Mouse (Mus musculus) bone marrow, adult 2 months (tissue): ENCODE data around the gene Hnrnpab. TPM values are rescaled to one million over a fixed set of nuclear protein-coding genes. Genes with fewer than 3 reads are reported as not detected.
A peak's percentile ranks its signal among the peaks of the same experiment; 100 is the strongest.

ENCODE experiments used
- H3K27ac ChIP-seq: fragments of 200-500 bp; 2 replicates; pipeline ENCODE4 v1.5.1; 2012; ENCODE audit warnings: low read depth, mild to moderate bottlenecking, control low read depth, inconsistent platforms, low read length; ENCODE audit not compliant: control insufficient read depth, poor library complexity, insufficient read depth
- H3K4me1 ChIP-seq: fragments of 200-500 bp; 2 replicates; pipeline ENCODE4 v1.6.1; 2011; ENCODE audit warnings: low read length; ENCODE audit not compliant: control insufficient read depth, insufficient read depth
- H3K4me3 ChIP-seq: fragments of 200-500 bp; replicated peaks from 2 replicates; pipeline ENCODE3; 2011; ENCODE audit warnings: mild to moderate bottlenecking, low read depth, low read length, control low read depth; ENCODE audit not compliant: control insufficient read depth
- CTCF ChIP-seq: fragments of 200-500 bp; IDR thresholded peaks from 2 replicates; pipeline ENCODE4 v1.5.1; 2011; ENCODE audit warnings: low read length, control low read depth; ENCODE audit not compliant: control insufficient read depth, insufficient read depth
- POLR2A ChIP-seq: fragments of 200-500 bp; IDR thresholded peaks from 2 replicates; pipeline ENCODE4 v1.6.1; 2011; ENCODE audit warnings: low read depth, mild to moderate bottlenecking, control low read depth, low read length, borderline replicate concordance; ENCODE audit not compliant: control insufficient read depth
- WGBS: fragments of 180-500 bp; shearing (Covaris S2); methylation state at CpG from one replicate; pipeline ENCODE4 v1.1.7; 2018; 5-methylcytosine and 5-hydroxymethylcytosine counted together
- polyA plus RNA-seq: library from polyadenylated mRNA; stranded (reverse); fragments of >200 nt; gene quantifications from 2 replicates; pipeline ENCODE4 v1.2.4, GENCODE M21; 2011; ENCODE audit warnings: low replicate concordance; ENCODE audit not compliant: missing spikeins, insufficient read depth, insufficient read length

Hnrnpab gene
- polyA plus RNA-seq, 1 experiment, result 188 TPM

GRCm38 (mm10) chr11:51584057-51584430, 22.6 kb downstream of the Hnrnpab start:
- Histone ChIP-seq H3K4me3 (peak overlapping the region; percentile 82), H3K4me1 (peaks cover 6% of the 10 kb centered on the region; the same call in 1 of the 2 replicates), H3K27ac (peak overlapping the region; percentile 97)
- no peak for TF ChIP-seq POLR2A
- TF ChIP-seq CTCF, result no peak
- 7% methylated on average over 9 of the region's 9 CpGs for whole genome bisulfite sequencing

- Histone ChIP-seq H3K27ac (no peak overlapping the region), H3K4me3 (no peak overlapping the region), H3K4me1 (peaks cover 6% of the 10 kb centered on the region; the same call in 1 of the 2 replicates)
- TF ChIP-seq POLR2A (no peak), CTCF (peak; percentile 88)
- 22% methylated on average over 8 of the region's 8 CpGs for WGBS
Measured at GRCm38 (mm10) chr11:51582713-51583112, 23.9 kb downstream of the Hnrnpab start.

- 55% methylated on average over 4 of the region's 4 CpGs for WGBS
- Histone ChIP-seq H3K27ac (no peak overlapping the region; the same call in 1 of the 2 replicates), H3K4me1 (peaks cover 5% of the 10 kb centered on the region), H3K4me3 (no peak overlapping the region)
- TF ChIP-seq CTCF (no peak), POLR2A (no peak)
Measured at GRCm38 (mm10) chr11:51579024-51579423, 27.6 kb downstream of the Hnrnpab start.

GRCm38 (mm10) chr11:51577587-51577986, 29.1 kb downstream of the Hnrnpab start:
- no peak overlapping the region for H3K4me3 ChIP-seq
- TF ChIP-seq POLR2A (no peak), CTCF (no peak)
- 23% methylated on average over 7 of the region's 7 CpGs for WGBS
- H3K4me1 ChIP-seq, result peaks cover 4% of the 10 kb centered on the region
- peak overlapping the region; percentile 26; the same call in 1 of the 2 replicates for H3K27ac ChIP-seq

- Histone ChIP-seq H3K4me3 (no peak overlapping the region), H3K4me1 (peaks cover 4% of the 10 kb centered on the region), H3K27ac (no peak overlapping the region)
- 86% methylated on average over 4 of the region's 4 CpGs for WGBS
- TF ChIP-seq POLR2A (no peak), CTCF (no peak)
Measured at GRCm38 (mm10) chr11:51576454-51576853, 30.2 kb downstream of the Hnrnpab start.

GRCm38 (mm10) chr11:51568801-51569200, 37.8 kb downstream of the Hnrnpab start:
- H3K4me1 ChIP-seq, result no peaks in the 10 kb centered on the region
- H3K4me3 ChIP-seq, result no peak overlapping the region
- 90% methylated on average over 4 of the region's 4 CpGs for WGBS
- no peak overlapping the region for H3K27ac ChIP-seq
- no peak for TF ChIP-seq POLR2A
- no peak for TF ChIP-seq CTCF

GRCm38 (mm10) chr11:51565951-51566350, 40.7 kb downstream of the Hnrnpab start:
- no peak overlapping the region for H3K4me3 ChIP-seq
- H3K27ac ChIP-seq, result no peak overlapping the region
- 82% methylated on average over 6 of the region's 6 CpGs for WGBS
- no peaks in the 10 kb centered on the region for H3K4me1 ChIP-seq
- TF ChIP-seq POLR2A (no peak), CTCF (peak; percentile 49)

GRCm38 (mm10) chr11:51565062-51565461, 41.6 kb downstream of the Hnrnpab start:
- WGBS, result under 1% methylated on average over 3 of the region's 3 CpGs
- no peak overlapping the region for H3K4me3 ChIP-seq
- H3K27ac ChIP-seq, result no peak overlapping the region
- no peaks in the 10 kb centered on the region for H3K4me1 ChIP-seq
- no peak for TF ChIP-seq POLR2A
- TF ChIP-seq CTCF, result no peak

GRCm38 (mm10) chr11:51563276-51563675, 43.4 kb downstream of the Hnrnpab start:
- no peak overlapping the region for H3K27ac ChIP-seq
- H3K4me3 ChIP-seq, result no peak overlapping the region
- no peak for TF ChIP-seq CTCF
- TF ChIP-seq POLR2A, result no peak
- no peaks in the 10 kb centered on the region for H3K4me1 ChIP-seq
- WGBS, result 76% methylated on average over 1 of the region's 1 CpGs
